Mouse (Mus musculus) limb, embryonic 13.5 days (tissue): ENCODE measurements at regions not wholly inside any gene's neighbourhood (a gene's known extent, or its start where the extent isn't known, plus 50 kb on each side); places are given as distances from the start of the nearest gene placed in this dataset.

ENCODE experiments used
- ATAC-seq: fragments of 200-750 bp; cut with Nextera tagmentation; 2 replicates; pipeline ENCODE4 v1.8.0; 2017; ENCODE audit warnings: low read depth, moderate number of reproducible peaks, moderate TSS enrichment; ENCODE audit not compliant: low FRiP score
- H3K27ac ChIP-seq: fragments of 300-500 bp; sonication (generic); 2 replicates; pipeline ENCODE4 v1.5.1; 2015; ENCODE audit warnings: inconsistent platforms, mild to moderate bottlenecking, moderate library complexity
- H3K27me3 ChIP-seq: fragments of 300-500 bp; sonication (generic); 2 replicates; pipeline ENCODE4 v1.6.1; 2015; ENCODE audit warnings: mild to moderate bottlenecking, inconsistent platforms
- H3K36me3 ChIP-seq: fragments of 300-500 bp; sonication (generic); 2 replicates; pipeline ENCODE4 v1.6.1; 2015; ENCODE audit warnings: inconsistent platforms, mild to moderate bottlenecking, moderate library complexity
- H3K4me1 ChIP-seq: fragments of 300-500 bp; sonication (generic); 2 replicates; pipeline ENCODE4 v1.6.1; 2015; ENCODE audit warnings: inconsistent platforms
- H3K4me2 ChIP-seq: fragments of 300-500 bp; sonication (generic); replicated peaks from 2 replicates; pipeline ENCODE4 v1.6.1; 2015; ENCODE audit warnings: inconsistent platforms, mild to moderate bottlenecking, moderate library complexity
- H3K4me3 ChIP-seq: fragments of 300-500 bp; sonication (generic); 2 replicates; pipeline ENCODE4 v1.5.1; 2015; ENCODE audit warnings: moderate library complexity, mild to moderate bottlenecking, inconsistent platforms
- H3K9ac ChIP-seq: fragments of 300-500 bp; sonication (generic); 2 replicates; pipeline ENCODE4 v1.6.1; 2015; ENCODE audit warnings: mild to moderate bottlenecking, inconsistent platforms
- H3K9me3 ChIP-seq: fragments of 300-500 bp; sonication (generic); 2 replicates; pipeline ENCODE4 v1.6.1; 2016; ENCODE audit warnings: inconsistent platforms
- WGBS: fragments of 180-500 bp; shearing (Covaris S2); methylation state at CpG from one replicate; pipeline ENCODE4 v1.1.7; 2015; 5-methylcytosine and 5-hydroxymethylcytosine counted together

DNA sequence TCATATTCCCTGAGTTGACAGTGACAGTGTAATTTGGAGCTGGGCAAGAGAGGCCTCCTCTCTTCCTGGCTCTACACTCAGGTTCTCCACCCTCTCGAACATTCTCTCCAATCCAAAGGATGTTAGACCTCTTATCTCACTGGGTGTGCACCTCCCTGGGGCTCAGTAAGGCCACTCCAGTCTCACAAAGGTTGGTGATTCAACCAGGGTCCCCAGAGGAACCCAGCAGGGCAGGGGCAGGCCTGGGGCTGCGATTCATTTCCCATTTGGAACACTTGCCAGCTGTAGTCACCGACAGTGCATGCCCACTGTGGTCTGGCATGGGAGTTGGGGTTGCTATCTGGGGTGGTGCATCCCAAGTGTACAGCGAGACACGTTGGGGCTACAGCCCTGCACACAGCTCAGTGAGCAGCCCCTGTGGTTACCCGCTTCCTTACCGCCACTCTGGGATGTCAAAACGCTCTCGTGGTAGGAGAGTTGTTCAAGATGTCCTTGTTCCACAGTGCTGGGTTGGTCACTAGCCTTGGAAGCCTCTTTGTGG, 94.7 kb upstream of the 1600014C23Rik start:
- Histone ChIP-seq H3K4me2 (no peak overlapping the region), H3K36me3 (no peaks in the 10 kb centered on the region), H3K27me3 (no peaks in the 10 kb centered on the region), H3K9ac (no peak overlapping the region), H3K9me3 (peaks cover 19% of the 10 kb centered on the region), H3K4me1 (peaks cover 9% of the 10 kb centered on the region), H3K27ac (no peak overlapping the region), H3K4me3 (no peak overlapping the region)
- 86% methylated on average over 9 of the region's 9 CpGs for whole genome bisulfite sequencing
- ATAC-seq, result no peak

DNA sequence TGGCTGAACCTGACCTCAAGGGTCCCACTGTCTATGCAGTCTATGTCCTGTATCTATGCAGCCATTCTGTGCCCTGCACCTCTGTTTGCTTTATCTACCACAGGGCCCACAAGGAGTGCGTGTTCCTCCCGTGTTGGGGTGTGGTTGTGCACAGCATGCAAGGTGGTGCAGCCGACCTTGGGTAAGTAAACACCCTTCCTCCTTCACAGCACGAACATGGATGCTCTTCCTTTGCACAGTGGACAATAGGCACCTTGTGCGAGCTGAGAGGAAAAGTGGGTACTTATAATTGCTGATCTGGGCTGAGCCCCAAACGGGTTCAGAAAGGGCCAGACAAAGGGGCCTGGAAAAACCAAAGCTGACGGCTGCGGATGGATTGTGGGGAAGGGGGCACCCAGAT, 91.3 kb upstream of the 1600014C23Rik start:
- H3K27ac ChIP-seq, result no peak overlapping the region; the same call in 1 of the 2 replicates

DNA sequence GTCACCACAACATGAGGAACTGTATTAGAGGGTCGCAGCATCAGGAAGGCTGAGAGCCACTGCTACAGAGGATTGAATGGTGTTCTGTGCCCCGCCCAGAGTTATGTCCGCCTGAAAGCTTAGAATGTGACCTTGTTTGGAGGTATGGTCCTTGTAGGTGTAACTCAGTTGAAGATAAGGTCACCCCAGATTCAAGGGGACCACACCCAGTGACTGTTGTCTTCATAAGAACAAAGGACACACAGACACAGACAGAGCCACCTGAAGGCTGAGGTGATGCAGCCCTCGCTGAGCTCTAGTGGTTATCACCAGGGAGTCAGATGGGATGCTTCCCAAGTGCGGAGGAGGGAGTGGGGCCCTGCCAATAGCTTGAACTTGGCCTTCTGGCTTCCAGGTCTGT, 89.9 kb upstream of the 1600014C23Rik start:
- peaks cover 19% of the 10 kb centered on the region for H3K4me1 ChIP-seq
- no peak overlapping the region for H3K9ac ChIP-seq
- H3K9me3 ChIP-seq, result no peaks in the 10 kb centered on the region
- no peak overlapping the region for H3K27ac ChIP-seq
- no peak for ATAC-seq
- no peak overlapping the region for H3K4me2 ChIP-seq
- no peaks in the 10 kb centered on the region for H3K36me3 ChIP-seq
- no peaks in the 10 kb centered on the region for H3K27me3 ChIP-seq
- WGBS, result 87% methylated on average over 5 of the region's 5 CpGs
- H3K4me3 ChIP-seq, result no peak overlapping the region

More for the DNA sequence above, 91.3 kb upstream of the 1600014C23Rik start:
- Histone ChIP-seq H3K36me3 (no peaks in the 10 kb centered on the region), H3K9ac (0 out of 2 replicates have a peak overlapping the region, but pooled peaks have one; percentile 5), H3K27me3 (no peaks in the 10 kb centered on the region), H3K9me3 (peaks cover under 1% of the 10 kb centered on the region), H3K4me1 (peaks cover 19% of the 10 kb centered on the region), H3K4me2 (no peak overlapping the region), H3K4me3 (no peak overlapping the region)
- no peak for ATAC-seq
- WGBS, result 64% methylated on average over 8 of the region's 8 CpGs

DNA sequence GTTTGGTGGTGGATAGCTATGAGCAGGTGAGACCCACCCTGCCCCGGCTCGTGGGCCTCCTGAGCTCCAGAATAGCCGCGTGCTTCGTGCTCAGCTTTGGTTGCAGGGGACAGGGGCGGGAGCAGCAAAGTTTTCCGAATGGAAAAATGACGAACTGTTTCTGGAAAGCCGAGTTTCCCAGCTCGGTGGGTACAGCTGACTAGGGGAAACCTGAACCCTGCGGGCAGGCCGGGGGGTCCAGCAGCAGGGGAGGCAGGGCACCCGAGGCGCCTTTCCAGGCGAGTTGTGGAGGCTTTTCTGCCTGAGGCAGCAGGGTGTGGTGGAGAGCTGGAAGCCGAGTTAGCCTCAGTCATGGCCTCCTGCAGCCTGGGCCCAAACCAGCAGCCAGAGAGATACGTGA, 88.8 kb upstream of the 1600014C23Rik start:
- Histone ChIP-seq H3K9me3 (no peaks in the 10 kb centered on the region), H3K4me2 (no peak overlapping the region), H3K9ac (no peak overlapping the region; the same call in 1 of the 2 replicates), H3K4me3 (no peak overlapping the region), H3K36me3 (no peaks in the 10 kb centered on the region), H3K27ac (peak overlapping the region; percentile 58; the same call in 1 of the 2 replicates), H3K4me1 (peaks cover 19% of the 10 kb centered on the region), H3K27me3 (no peaks in the 10 kb centered on the region)
- no peak for ATAC-seq
- WGBS, result 61% methylated on average over 17 of the region's 17 CpGs

DNA sequence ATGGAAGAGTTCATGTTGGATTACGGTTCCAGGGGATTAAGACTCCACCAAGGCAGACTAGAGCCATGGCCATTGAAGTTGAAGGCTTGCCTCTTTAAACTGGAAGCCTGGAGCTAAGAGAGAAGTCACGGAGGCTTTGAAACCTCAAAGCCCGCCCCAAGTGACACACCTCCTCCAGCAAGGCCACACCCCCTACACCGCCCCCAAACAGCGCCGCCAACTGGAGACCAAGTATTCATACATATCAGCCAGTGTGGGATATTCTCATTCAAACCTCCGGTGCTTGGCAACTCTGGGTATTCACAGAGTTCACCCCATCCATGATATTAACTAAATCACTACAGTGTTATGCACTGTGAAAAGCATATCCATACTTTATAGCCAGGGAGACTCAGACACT, 87.7 kb upstream of the 1600014C23Rik start:
- no peak overlapping the region for H3K9ac ChIP-seq
- no peaks in the 10 kb centered on the region for H3K36me3 ChIP-seq
- no peak overlapping the region for H3K27ac ChIP-seq
- H3K4me1 ChIP-seq, result peaks cover 19% of the 10 kb centered on the region
- 90% methylated on average over 7 of the region's 7 CpGs for WGBS
- H3K27me3 ChIP-seq, result no peaks in the 10 kb centered on the region
- ATAC-seq, result no peak
- no peak overlapping the region for H3K4me2 ChIP-seq
- no peak overlapping the region for H3K4me3 ChIP-seq
- H3K9me3 ChIP-seq, result no peaks in the 10 kb centered on the region

DNA sequence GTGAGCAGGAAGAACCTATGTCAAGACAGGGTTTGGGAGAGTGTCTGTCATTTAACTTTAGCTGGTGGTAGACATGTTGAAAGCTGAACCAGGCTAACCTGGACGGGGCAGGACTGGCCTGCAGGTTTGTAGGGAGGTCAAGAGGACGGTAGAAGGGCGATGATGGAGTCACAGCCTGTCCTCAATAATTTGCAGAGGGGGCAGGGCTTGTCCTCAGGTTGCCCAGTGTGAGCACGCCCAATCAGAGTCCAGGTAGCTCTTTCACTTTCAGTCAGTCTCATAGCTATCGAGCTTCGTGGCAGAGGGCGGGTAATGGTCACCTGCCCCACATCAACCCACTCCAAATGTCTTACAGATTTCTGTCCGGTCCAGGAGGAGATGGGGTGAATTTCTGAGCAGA, 85.5 kb upstream of the 1600014C23Rik start:
- H3K4me2 ChIP-seq, result no peak overlapping the region
- 81% methylated on average over 8 of the region's 8 CpGs for WGBS
- no peaks in the 10 kb centered on the region for H3K9me3 ChIP-seq
- H3K36me3 ChIP-seq, result no peaks in the 10 kb centered on the region
- H3K4me3 ChIP-seq, result no peak overlapping the region
- no peak overlapping the region for H3K27ac ChIP-seq
- H3K9ac ChIP-seq, result no peak overlapping the region
- ATAC-seq, result no peak
- H3K4me1 ChIP-seq, result peaks cover 30% of the 10 kb centered on the region
- no peaks in the 10 kb centered on the region for H3K27me3 ChIP-seq

DNA sequence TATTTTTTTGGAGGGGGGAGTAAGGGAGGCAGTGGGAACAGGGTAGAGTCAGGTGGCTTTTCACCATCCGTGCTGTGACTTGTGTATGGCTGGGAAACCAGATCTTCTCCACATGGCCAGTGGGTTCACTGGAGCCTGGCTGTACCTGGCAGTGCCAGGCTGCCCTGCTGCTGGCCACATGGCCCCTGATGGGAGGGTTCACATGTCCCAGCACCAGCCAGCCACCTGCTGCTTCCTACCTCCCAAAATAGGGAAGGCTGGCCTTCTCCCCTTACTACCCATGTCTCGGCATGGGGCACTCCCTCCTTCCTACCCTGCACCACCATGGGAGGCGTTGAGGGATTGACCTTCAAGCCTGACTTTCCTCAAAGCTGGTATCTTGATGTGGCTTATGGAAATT, 82.9 kb upstream of the 1600014C23Rik start:
- 79% methylated on average over 3 of the region's 3 CpGs for WGBS
- no peak for ATAC-seq
- no peak overlapping the region for H3K9ac ChIP-seq
- no peak overlapping the region for H3K4me2 ChIP-seq
- H3K27me3 ChIP-seq, result no peaks in the 10 kb centered on the region
- no peak overlapping the region for H3K4me3 ChIP-seq
- H3K27ac ChIP-seq, result no peak overlapping the region
- peaks cover 30% of the 10 kb centered on the region for H3K4me1 ChIP-seq
- H3K36me3 ChIP-seq, result no peaks in the 10 kb centered on the region
- no peaks in the 10 kb centered on the region for H3K9me3 ChIP-seq

DNA sequence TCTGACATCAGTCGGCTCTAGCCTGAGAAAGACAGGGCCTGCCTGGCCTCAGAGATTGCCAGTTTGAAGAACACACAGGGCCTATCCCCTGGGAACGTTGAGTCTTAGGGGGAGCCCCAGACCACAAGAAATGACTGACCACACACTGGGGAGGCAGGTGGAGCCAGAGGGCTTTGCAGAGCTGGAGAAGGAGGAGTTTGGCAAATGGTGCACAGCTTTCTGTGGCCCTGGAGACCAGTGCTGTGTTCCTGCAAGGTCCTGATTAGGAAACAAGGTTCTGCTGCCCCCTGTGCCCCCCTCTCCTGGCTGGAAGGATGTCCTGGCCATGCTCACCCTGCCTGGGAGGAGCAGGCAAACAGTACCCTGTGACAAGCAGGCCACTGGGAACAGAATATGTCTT, 82.2 kb upstream of the 1600014C23Rik start:
- Histone ChIP-seq H3K27me3 (no peaks in the 10 kb centered on the region), H3K27ac (no peak overlapping the region), H3K4me3 (no peak overlapping the region), H3K4me1 (peaks cover 30% of the 10 kb centered on the region), H3K4me2 (no peak overlapping the region), H3K9me3 (no peaks in the 10 kb centered on the region), H3K9ac (no peak overlapping the region), H3K36me3 (no peaks in the 10 kb centered on the region)
- 47% methylated on average over 2 of the region's 2 CpGs for WGBS
- no peak for ATAC-seq

DNA sequence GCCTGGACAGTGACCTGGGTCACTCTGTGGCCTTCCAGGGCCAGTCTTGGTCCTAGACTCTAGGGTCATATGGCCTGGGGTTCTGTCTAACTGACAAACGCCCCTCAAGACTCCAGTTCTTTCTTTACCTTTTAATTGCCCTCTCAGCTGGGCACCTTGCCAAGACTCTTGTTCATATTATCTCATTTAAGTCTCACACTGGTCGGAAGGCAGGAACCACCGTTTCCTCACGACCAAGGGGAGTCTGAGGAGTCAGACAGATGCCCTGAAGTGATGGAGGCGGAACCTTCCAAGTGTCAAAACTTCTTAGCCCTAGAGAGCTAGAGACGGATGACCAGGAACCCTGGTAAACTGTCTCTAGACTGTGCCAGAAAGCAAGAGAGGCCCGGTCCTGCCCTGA, 81.7 kb upstream of the 1600014C23Rik start:
- Histone ChIP-seq H3K9me3 (no peaks in the 10 kb centered on the region), H3K4me2 (no peak overlapping the region), H3K27ac (no peak overlapping the region), H3K36me3 (no peaks in the 10 kb centered on the region), H3K4me1 (peaks cover 30% of the 10 kb centered on the region), H3K27me3 (no peaks in the 10 kb centered on the region), H3K9ac (no peak overlapping the region), H3K4me3 (no peak overlapping the region)
- WGBS, result 36% methylated on average over 7 of the region's 7 CpGs
- no peak for ATAC-seq

DNA sequence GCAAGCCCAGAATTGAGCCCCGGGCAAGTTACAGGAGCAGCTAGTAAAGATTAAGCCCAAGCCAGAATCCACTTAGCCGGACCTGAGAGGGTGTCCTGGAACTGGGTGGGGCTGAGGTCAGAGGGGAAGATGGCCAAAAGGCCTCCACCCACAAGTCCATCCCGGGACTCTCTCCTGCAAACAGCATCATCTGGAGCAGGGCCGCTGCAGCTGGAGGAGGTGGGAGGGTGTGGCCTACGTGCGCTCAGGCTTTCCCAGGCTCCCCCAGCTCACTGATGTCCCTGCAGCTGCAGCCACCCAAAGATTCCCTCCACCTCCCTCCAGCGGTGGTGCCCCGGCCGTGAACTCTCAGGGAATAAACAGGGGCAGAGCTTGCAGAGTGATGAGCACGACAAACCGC, 80.9 kb upstream of the 1600014C23Rik start:
- Histone ChIP-seq H3K4me3 (no peak overlapping the region), H3K27ac (no peak overlapping the region), H3K27me3 (no peaks in the 10 kb centered on the region), H3K4me2 (peak overlapping the region; percentile 25; the same call in 1 of the 2 replicates), H3K36me3 (no peaks in the 10 kb centered on the region), H3K4me1 (peaks cover 30% of the 10 kb centered on the region), H3K9me3 (no peaks in the 10 kb centered on the region), H3K9ac (no peak overlapping the region)
- 7% methylated on average over 11 of the region's 11 CpGs for WGBS
- 0 out of 2 replicates have a peak, but pooled peaks have one; percentile 41 for ATAC-seq

DNA sequence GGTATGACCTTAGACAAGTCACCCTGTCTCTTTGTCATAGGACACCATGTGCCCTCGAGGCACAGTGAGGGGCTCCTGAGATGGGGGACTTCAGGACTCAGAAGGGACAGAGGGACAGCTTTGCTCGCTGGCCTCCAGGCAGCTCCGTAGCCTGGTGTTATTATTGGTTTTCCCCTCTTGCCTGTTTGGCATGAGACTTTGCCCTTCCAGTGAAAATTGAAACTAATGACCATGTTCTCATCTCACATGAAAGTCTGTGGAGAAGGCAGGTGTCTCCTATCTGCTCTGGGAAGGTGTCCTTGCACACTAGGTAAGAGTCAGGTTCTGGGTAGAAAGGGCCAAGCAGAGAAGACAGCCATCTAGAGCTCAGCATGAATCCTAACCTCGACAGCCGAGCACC, 80.3 kb upstream of the 1600014C23Rik start:
- no peak overlapping the region for H3K9ac ChIP-seq
- H3K36me3 ChIP-seq, result no peaks in the 10 kb centered on the region
- 71% methylated on average over 5 of the region's 5 CpGs for WGBS

DNA sequence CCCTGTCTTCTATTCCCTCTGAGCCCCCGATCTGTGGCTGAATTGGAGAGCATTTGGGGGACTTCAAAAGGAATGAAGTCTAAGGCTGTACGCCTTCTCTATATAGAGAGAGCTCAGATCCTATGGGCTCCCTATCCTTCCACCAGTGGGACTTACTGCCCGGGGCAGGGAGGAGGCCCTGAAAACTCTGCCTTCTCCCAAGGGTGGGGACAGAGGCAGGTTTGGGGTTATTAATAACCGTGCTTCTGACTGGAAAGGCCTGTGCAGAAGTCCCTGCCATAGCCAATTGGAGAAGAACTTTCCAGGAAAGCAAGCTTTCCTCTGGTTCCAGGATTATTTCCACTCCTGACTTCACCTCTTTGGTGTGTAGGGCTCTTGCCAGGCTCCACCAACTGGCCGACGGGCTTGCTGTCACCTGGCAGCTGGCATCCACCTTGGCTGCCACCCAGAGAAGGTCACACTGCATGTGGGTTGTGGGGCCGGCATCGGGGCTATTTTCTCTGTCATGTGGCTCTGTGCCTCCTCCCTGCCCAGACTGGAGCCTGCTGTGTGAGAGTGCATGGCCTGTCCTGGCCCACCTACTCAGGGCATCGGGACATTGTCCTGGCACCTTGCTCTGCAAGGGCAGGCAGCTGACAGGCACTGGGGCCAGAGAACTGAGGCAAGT, 78.8 kb upstream of the 1600014C23Rik start:
- WGBS, result 84% methylated on average over 9 of the region's 9 CpGs
- H3K9ac ChIP-seq, result no peak overlapping the region
- H3K4me2 ChIP-seq, result no peak overlapping the region
- H3K36me3 ChIP-seq, result no peaks in the 10 kb centered on the region
- ATAC-seq, result no peak
- H3K27ac ChIP-seq, result no peak overlapping the region
- H3K4me1 ChIP-seq, result peaks cover 36% of the 10 kb centered on the region
- H3K27me3 ChIP-seq, result no peaks in the 10 kb centered on the region
- H3K4me3 ChIP-seq, result no peak overlapping the region
- H3K9me3 ChIP-seq, result no peaks in the 10 kb centered on the region

More for the DNA sequence above, 80.3 kb upstream of the 1600014C23Rik start:
- peaks cover 30% of the 10 kb centered on the region for H3K4me1 ChIP-seq
- no peak for ATAC-seq
- H3K27me3 ChIP-seq, result no peaks in the 10 kb centered on the region
- no peaks in the 10 kb centered on the region for H3K9me3 ChIP-seq
- H3K4me2 ChIP-seq, result no peak overlapping the region
- H3K27ac ChIP-seq, result no peak overlapping the region
- H3K4me3 ChIP-seq, result no peak overlapping the region
